Mouse (Mus musculus): ENCODE data around the gene Eif2s2. TPM values are rescaled to one million over a fixed set of nuclear protein-coding genes. Genes with fewer than 3 reads are reported as not detected.
A peak's percentile ranks its signal among the peaks of the same experiment; 100 is the strongest.
"Not testable (repeated sequence)": the region's sequence is repeated elsewhere in the genome, so short reads cannot be mapped to it uniquely, and the experiment has no call there.

Eif2s2 gene
- polyA plus RNA-seq, 1 experiment from 2014 or later: 70.2 TPM

GRCm38 (mm10) chr2:154917866-154918641, 25.3 kb upstream of the Eif2s2 start:
- no peaks in the 10 kb centered on the region for H3K9me3 ChIP-seq (replicated peaks)
- H3K27ac ChIP-seq (replicated peaks): no peak overlapping the region
- H3K4me2 ChIP-seq: no peak overlapping the region
- no peak overlapping the region for H3K9ac ChIP-seq (replicated peaks)
- H3K27me3 ChIP-seq (replicated peaks): peaks cover 15% of the 10 kb centered on the region
- H3K36me3 ChIP-seq: no peaks in the 10 kb centered on the region
- no peaks in the 10 kb centered on the region for H3K4me1 ChIP-seq
- 84% methylated on average over 13 of the region's 13 CpGs for WGBS
- no peak for ATAC-seq (ENCODE audit: low FRiP score)
- no peak overlapping the region for H3K4me3 ChIP-seq (replicated peaks)

- no peak overlapping the region for H3K27ac ChIP-seq (replicated peaks)
- H3K4me2 ChIP-seq: no peak overlapping the region
- no peaks in the 10 kb centered on the region for H3K36me3 ChIP-seq
- no peak overlapping the region for H3K9ac ChIP-seq (replicated peaks)
- no peak for ATAC-seq (ENCODE audit: low FRiP score)
- 11% methylated on average over 2 of the region's 2 CpGs for WGBS
- no peaks in the 10 kb centered on the region for H3K4me1 ChIP-seq
- H3K9me3 ChIP-seq (replicated peaks): no peaks in the 10 kb centered on the region
- peaks cover 15% of the 10 kb centered on the region for H3K27me3 ChIP-seq (replicated peaks)
- H3K4me3 ChIP-seq (replicated peaks): no peak overlapping the region
These were observed 23.8 kb upstream of the Eif2s2 start for GRCm38 (mm10) chr2:154916547-154916946.

GRCm38 (mm10) chr2:154915922-154916541, 23.3 kb upstream of the Eif2s2 start:
- Histone ChIP-seq H3K36me3 (no peaks in the 10 kb centered on the region), H3K4me2 (0 out of 2 replicates have a peak overlapping the region, but pooled peaks have one; percentile 2), H3K4me3 (replicated peaks) (no peak overlapping the region), H3K9ac (replicated peaks) (no peak overlapping the region), H3K9me3 (replicated peaks) (no peaks in the 10 kb centered on the region), H3K4me1 (no peaks in the 10 kb centered on the region), H3K27me3 (replicated peaks) (peaks cover 11% of the 10 kb centered on the region), H3K27ac (replicated peaks) (no peak overlapping the region)
- ATAC-seq (ENCODE audit: low FRiP score): no peak
- WGBS: 73% methylated on average over 12 of the region's 12 CpGs

- no peaks in the 10 kb centered on the region for H3K4me1 ChIP-seq
- 81% methylated on average over 6 of the region's 6 CpGs for WGBS
- no peaks in the 10 kb centered on the region for H3K36me3 ChIP-seq
- no peak overlapping the region for H3K9ac ChIP-seq (replicated peaks)
- no peak overlapping the region for H3K4me3 ChIP-seq (replicated peaks)
- H3K4me2 ChIP-seq: no peak overlapping the region
- H3K9me3 ChIP-seq (replicated peaks): no peaks in the 10 kb centered on the region
- no peak for ATAC-seq (ENCODE audit: low FRiP score)
- no peak overlapping the region for H3K27ac ChIP-seq (replicated peaks)
- H3K27me3 ChIP-seq (replicated peaks): no peaks in the 10 kb centered on the region
These were observed 17.1 kb upstream of the Eif2s2 start for GRCm38 (mm10) chr2:154909789-154910188.

- WGBS: 56% methylated on average over 2 of the region's 2 CpGs
- not testable (repeated sequence) for H3K36me3 ChIP-seq; H3K4me2 ChIP-seq; H3K27me3 ChIP-seq (replicated peaks); H3K9me3 ChIP-seq (replicated peaks); H3K27ac ChIP-seq (replicated peaks); H3K4me1 ChIP-seq; H3K4me3 ChIP-seq (replicated peaks); ATAC-seq (ENCODE audit: low FRiP score); H3K9ac ChIP-seq (replicated peaks)
These were observed 15.5 kb upstream of the Eif2s2 start for GRCm38 (mm10) chr2:154908223-154908622.

GRCm38 (mm10) chr2:154905796-154906195, 13.1 kb upstream of the Eif2s2 start:
- H3K4me3 ChIP-seq (replicated peaks): no peak overlapping the region
- H3K27ac ChIP-seq (replicated peaks): no peak overlapping the region
- H3K27me3 ChIP-seq (replicated peaks): no peaks in the 10 kb centered on the region
- no peaks in the 10 kb centered on the region for H3K9me3 ChIP-seq (replicated peaks)
- no peaks in the 10 kb centered on the region for H3K4me1 ChIP-seq
- H3K4me2 ChIP-seq: no peak overlapping the region
- H3K36me3 ChIP-seq: no peaks in the 10 kb centered on the region
- no peak overlapping the region for H3K9ac ChIP-seq (replicated peaks)
- no peak for ATAC-seq (ENCODE audit: low FRiP score)
- 41% methylated on average over 2 of the region's 2 CpGs for WGBS

- WGBS: 91% methylated on average over 3 of the region's 3 CpGs
- no peaks in the 10 kb centered on the region for H3K27me3 ChIP-seq (replicated peaks)
These were observed 9.4 kb upstream of the Eif2s2 start for GRCm38 (mm10) chr2:154902111-154902510.

GRCm38 (mm10) chr2:154899412-154899811, 6.7 kb upstream of the Eif2s2 start:
- not testable (repeated sequence) for ATAC-seq (ENCODE audit: low FRiP score); H3K27ac ChIP-seq (replicated peaks); H3K27me3 ChIP-seq (replicated peaks); H3K9me3 ChIP-seq (replicated peaks); H3K4me3 ChIP-seq (replicated peaks); H3K4me2 ChIP-seq; H3K36me3 ChIP-seq; H3K4me1 ChIP-seq; H3K9ac ChIP-seq (replicated peaks)
- WGBS: 82% methylated on average over 4 of the region's 4 CpGs

More at GRCm38 (mm10) chr2:154902111-154902510, 9.4 kb upstream of the Eif2s2 start:
- no peak for ATAC-seq (ENCODE audit: low FRiP score)
- Histone ChIP-seq H3K4me2 (no peak overlapping the region), H3K36me3 (no peaks in the 10 kb centered on the region), H3K4me1 (no peaks in the 10 kb centered on the region), H3K4me3 (replicated peaks) (no peak overlapping the region), H3K9me3 (replicated peaks) (no peaks in the 10 kb centered on the region), H3K27ac (replicated peaks) (no peak overlapping the region), H3K9ac (replicated peaks) (no peak overlapping the region)

- not testable (repeated sequence) for H3K9ac ChIP-seq (replicated peaks); H3K36me3 ChIP-seq; H3K4me1 ChIP-seq; ATAC-seq (ENCODE audit: low FRiP score); H3K4me2 ChIP-seq; H3K9me3 ChIP-seq (replicated peaks); H3K27me3 ChIP-seq (replicated peaks); H3K4me3 ChIP-seq (replicated peaks); H3K27ac ChIP-seq (replicated peaks)
- WGBS: 92% methylated on average over 8 of the region's 8 CpGs
These were observed 6.3 kb upstream of the Eif2s2 start for GRCm38 (mm10) chr2:154899004-154899403.

- WGBS: 66% methylated on average over 4 of the region's 4 CpGs
- peak overlapping the region; percentile 81 for H3K4me2 ChIP-seq
- ATAC-seq (ENCODE audit: low FRiP score): 0 out of 2 replicates have a peak, but pooled peaks have one; percentile 1
These were observed 813 bp upstream of the Eif2s2 start for GRCm38 (mm10) chr2:154893548-154893947.

GRCm38 (mm10) chr2:154893045-154893385, 280 bp upstream of the Eif2s2 start:
- peaks cover under 1% of the 10 kb centered on the region for H3K36me3 ChIP-seq
- peak overlapping the region; percentile 89 for H3K4me3 ChIP-seq (replicated peaks)
- peak; percentile 48 for ATAC-seq (ENCODE audit: low FRiP score)
- no peak overlapping the region for H3K27ac ChIP-seq (replicated peaks)
- H3K9me3 ChIP-seq (replicated peaks): no peaks in the 10 kb centered on the region
- 8% methylated on average over 12 of the region's 12 CpGs for WGBS
- peak overlapping the region; percentile 81 for H3K4me2 ChIP-seq
- H3K4me1 ChIP-seq: peaks cover 25% of the 10 kb centered on the region
- H3K27me3 ChIP-seq (replicated peaks): no peaks in the 10 kb centered on the region
- H3K9ac ChIP-seq (replicated peaks): peak overlapping the region; percentile 44

More at GRCm38 (mm10) chr2:154893548-154893947, 813 bp upstream of the Eif2s2 start:
- Histone ChIP-seq H3K9ac (replicated peaks) (no peak overlapping the region), H3K4me3 (replicated peaks) (peak overlapping the region; percentile 89; the same call in 1 of the 2 replicates), H3K4me1 (peaks cover 25% of the 10 kb centered on the region), H3K27me3 (replicated peaks) (no peaks in the 10 kb centered on the region), H3K27ac (replicated peaks) (no peak overlapping the region), H3K36me3 (no peaks in the 10 kb centered on the region), H3K9me3 (replicated peaks) (no peaks in the 10 kb centered on the region)

GRCm38 (mm10) chr2:154891585-154891984, 1.1 kb downstream of the Eif2s2 start:
- Histone ChIP-seq H3K4me3 (replicated peaks) (peak overlapping the region; percentile 89), H3K9ac (replicated peaks) (peak overlapping the region; percentile 85), H3K36me3 (peaks cover 10% of the 10 kb centered on the region), H3K27me3 (replicated peaks) (no peaks in the 10 kb centered on the region), H3K27ac (replicated peaks) (no peak overlapping the region), H3K9me3 (replicated peaks) (no peaks in the 10 kb centered on the region), H3K4me1 (peaks cover 25% of the 10 kb centered on the region), H3K4me2 (peak overlapping the region; percentile 81)
- no peak for ATAC-seq (ENCODE audit: low FRiP score)
- 24% methylated on average over 2 of the region's 2 CpGs for WGBS

All from neural tube, embryonic 15.5 days (tissue).